Comparison of ENCODE assay signal across 14 mouse cellular contexts in genomic region chr19:25273179-25273578, GRCm38 (mm10). TPM values are rescaled to one million over a fixed set of nuclear protein-coding genes. Genes with fewer than 3 reads are reported as not detected.
A peak's percentile ranks its signal among the peaks of the same experiment; 100 is the strongest.
DNase-seq lines count a peak whose midpoint lies in the region; ATAC-seq and TF ChIP-seq lines count a peak whose summit lies in the region.
"Had no signal": no experiment of that assay in that cellular context is flagged by ENCODE, and none has a peak within 500 bp of the region (broad histone marks: within the 10 kb centered on the region; RNA-seq: fewer than 3 reads in every experiment).

No protein-coding gene starts in this region.

- H3K4me3 ChIP-seq in embryonic facial prominence, embryonic 12.5 days, result no peak overlapping the region
- H3K4me3 ChIP-seq in heart, embryonic 16.5 days (ENCODE audit: low read length), result 0 out of 2 replicates have a peak overlapping the region, but pooled peaks have one; percentile 2
- no peak overlapping the region for H3K4me3 ChIP-seq in limb, embryonic 10.5 days
- H3K4me3 ChIP-seq in forebrain, embryonic 14.5 days (ENCODE audit: low read depth, low read length), result no peak overlapping the region
- H3K4me3 ChIP-seq in forebrain, postnatal 0 days (ENCODE audit: low read depth, low read length), result no peak overlapping the region
- H3K4me3 ChIP-seq: forebrain, embryonic 13.5 days; midbrain, embryonic 13.5 days had no signal

- DNase-seq in gastrocnemius, postnatal 14 days, result peak; percentile 22
- no peak for DNase-seq in gastrocnemius, adult 8-10 months (ENCODE audit: low spot score in 2 of 2)
- no peak for DNase-seq in limb, embryonic 10.5 days (ENCODE audit: low spot score)
- DNase-seq in forebrain, embryonic 14.5 days (ENCODE audit: low spot score), result no peak
- no peak for DNase-seq in thymus, postnatal 0 days (ENCODE audit: low spot score)
- no peak for DNase-seq in forebrain, postnatal 0 days
- DNase-seq: adrenal gland, postnatal 25 days; left cerebral cortex, postnatal 4 days had no signal

- TF ChIP-seq CTCF in forebrain, postnatal 0 days (IDR thresholded peaks at IDR 0.05; ENCODE audit: low read depth), result no peak

- no peaks in the 10 kb centered on the region for H3K9me3 ChIP-seq in embryonic facial prominence, embryonic 12.5 days
- peaks cover 4% of the 10 kb centered on the region; the same call in 1 of the 2 replicates for H3K9me3 ChIP-seq in heart, embryonic 16.5 days (replicated peaks; ENCODE audit: control insufficient read depth, low read length)
- H3K9me3 ChIP-seq in limb, embryonic 10.5 days (replicated peaks), result no peaks in the 10 kb centered on the region
- H3K9me3 ChIP-seq in forebrain, embryonic 14.5 days (replicated peaks; ENCODE audit: control insufficient read depth, low read length), result no peaks in the 10 kb centered on the region
- no peaks in the 10 kb centered on the region for H3K9me3 ChIP-seq in forebrain, postnatal 0 days (ENCODE audit: low read length)
- H3K9me3 ChIP-seq: forebrain, embryonic 13.5 days; midbrain, embryonic 13.5 days had no signal

- no peak overlapping the region for H3K4me2 ChIP-seq in embryonic facial prominence, embryonic 12.5 days (replicated peaks)
- peak overlapping the region; percentile 47 for H3K4me2 ChIP-seq in heart, embryonic 16.5 days (ENCODE audit: low read depth, low read length)
- no peak overlapping the region for H3K4me2 ChIP-seq in forebrain, embryonic 14.5 days (ENCODE audit: low read length)
- no peak overlapping the region for H3K4me2 ChIP-seq in forebrain, postnatal 0 days (ENCODE audit: low read depth)
- H3K4me2 ChIP-seq: forebrain, embryonic 13.5 days; midbrain, embryonic 13.5 days had no signal

- intact Hi-C loops in gastrocnemius, postnatal 14 days (cut with DNase I; ENCODE audit: low total_unique reads), result no loop called here

- peaks cover 15% of the 10 kb centered on the region for H3K4me1 ChIP-seq in embryonic facial prominence, embryonic 12.5 days
- peaks cover 33% of the 10 kb centered on the region for H3K4me1 ChIP-seq in heart, embryonic 16.5 days (ENCODE audit: control insufficient read depth, insufficient read depth, low read length)
- peaks cover 41% of the 10 kb centered on the region for H3K4me1 ChIP-seq in limb, embryonic 10.5 days
- H3K4me1 ChIP-seq in forebrain, embryonic 14.5 days (ENCODE audit: control insufficient read depth, insufficient read depth, low read length), result 0 out of 2 replicates have a peak, but pooled peaks cover 4% of the 10 kb centered on the region
- no peaks in the 10 kb centered on the region for H3K4me1 ChIP-seq in forebrain, postnatal 0 days (ENCODE audit: insufficient read depth)
- H3K4me1 ChIP-seq: midbrain, embryonic 13.5 days had no signal

- 0 out of 2 replicates have a peak overlapping the region, but pooled peaks have one; percentile 51 for H3K27ac ChIP-seq in embryonic facial prominence, embryonic 12.5 days
- peak overlapping the region; percentile 90 for H3K27ac ChIP-seq in heart, embryonic 16.5 days (ENCODE audit: low read length)
- peak overlapping the region; percentile 69; the same call in 1 of the 2 replicates for H3K27ac ChIP-seq in limb, embryonic 10.5 days
- no peak overlapping the region for H3K27ac ChIP-seq in forebrain, embryonic 14.5 days (ENCODE audit: low read depth, low read length)
- no peak overlapping the region for H3K27ac ChIP-seq in forebrain, postnatal 0 days (ENCODE audit: low read depth, low read length)
- H3K27ac ChIP-seq: forebrain, embryonic 13.5 days; hindbrain, postnatal 0 days; midbrain, embryonic 13.5 days had no signal

- H3K27me3 ChIP-seq in embryonic facial prominence, embryonic 12.5 days, result no peaks in the 10 kb centered on the region
- H3K27me3 ChIP-seq in heart, embryonic 16.5 days (ENCODE audit: control insufficient read depth, insufficient read depth, low read length), result no peaks in the 10 kb centered on the region
- no peaks in the 10 kb centered on the region for H3K27me3 ChIP-seq in limb, embryonic 10.5 days (ENCODE audit: low read depth, poor library complexity, severe bottlenecking)
- H3K27me3 ChIP-seq in forebrain, embryonic 14.5 days (replicated peaks; ENCODE audit: control insufficient read depth, insufficient read depth, low read length), result no peaks in the 10 kb centered on the region
- no peaks in the 10 kb centered on the region for H3K27me3 ChIP-seq in forebrain, postnatal 0 days (ENCODE audit: insufficient read depth, low read length)
- H3K27me3 ChIP-seq: midbrain, embryonic 13.5 days had no signal

- ATAC-seq in embryonic facial prominence, embryonic 12.5 days (ENCODE audit: insufficient number of reproducible peaks, insufficient read depth, low FRiP score, low TSS enrichment), result no peak
- peak; percentile 74; the same call in 1 of the 2 replicates for ATAC-seq in heart, embryonic 16.5 days (replicated peaks; ENCODE audit: extremely low read depth, insufficient read depth, low FRiP score)
- ATAC-seq in forebrain, embryonic 14.5 days, result no peak
- no peak for ATAC-seq in forebrain, postnatal 0 days
- ATAC-seq: forebrain, embryonic 13.5 days; hindbrain, postnatal 0 days; midbrain, embryonic 13.5 days had no signal

- no peak overlapping the region for H3K9ac ChIP-seq in embryonic facial prominence, embryonic 12.5 days
- peak overlapping the region; percentile 47; the same call in 1 of the 2 replicates for H3K9ac ChIP-seq in heart, embryonic 16.5 days (ENCODE audit: low read length)
- H3K9ac ChIP-seq in forebrain, embryonic 14.5 days (ENCODE audit: low read length), result no peak overlapping the region
- H3K9ac ChIP-seq in forebrain, postnatal 0 days, result no peak overlapping the region
- H3K9ac ChIP-seq: forebrain, embryonic 13.5 days; midbrain, embryonic 13.5 days had no signal

- no peaks in the 10 kb centered on the region for H3K36me3 ChIP-seq in embryonic facial prominence, embryonic 12.5 days
- H3K36me3 ChIP-seq in heart, embryonic 16.5 days (ENCODE audit: control insufficient read depth, insufficient read depth), result peaks cover 3% of the 10 kb centered on the region; the same call in 1 of the 2 replicates
- H3K36me3 ChIP-seq in limb, embryonic 10.5 days, result no peaks in the 10 kb centered on the region
- no peaks in the 10 kb centered on the region for H3K36me3 ChIP-seq in forebrain, embryonic 14.5 days (ENCODE audit: control insufficient read depth, insufficient read depth, low read length)
- H3K36me3 ChIP-seq in forebrain, postnatal 0 days (ENCODE audit: insufficient read depth), result no peaks in the 10 kb centered on the region
- H3K36me3 ChIP-seq: midbrain, embryonic 13.5 days had no signal

RNA-seq across cellular contexts. Expression of gene Kank1, which starts 36.4 kb away (rescaled TPM):
- total RNA-seq in gastrocnemius, postnatal 14 days (2021), result 10 to 100 TPM; 14.3 to 14.4 TPM
- total RNA-seq in gastrocnemius, adult 8-10 months (2022), result 10 to 100 TPM; 21.4 to 27.9 (median 24.4) TPM
- polyA plus RNA-seq in embryonic facial prominence, embryonic 12.5 days (2016; fragmentation: Nextera tagmentation; extraction: Ambion mirVana), result 25.5 and 27.6 TPM in 2 replicates
- polyA plus RNA-seq in heart, embryonic 16.5 days (2015; fragmentation: Nextera tagmentation; extraction: Ambion mirVana), result 40.9 and 41.8 TPM in 2 replicates
- polyA plus RNA-seq in limb, embryonic 10.5 days (2016; fragmentation: Nextera tagmentation; extraction: Ambion mirVana), result 16.9 and 33.7 TPM in 2 replicates
- polyA plus RNA-seq in forebrain, embryonic 14.5 days (2014; fragmentation: Nextera tagmentation; extraction: Ambion mirVana), result 2.4 and 2.8 TPM in 2 replicates
- 3.7 TPM in 2 replicates for polyA plus RNA-seq in thymus, postnatal 0 days (2015; fragmentation: Nextera tagmentation; extraction: Ambion mirVana)
- 10.4 and 10.8 TPM in 2 replicates for total RNA-seq in forebrain, postnatal 0 days (2014; rRNA removed)
- polyA plus RNA-seq in forebrain, postnatal 0 days (2015; fragmentation: Nextera tagmentation; extraction: Ambion mirVana), result 2.7 and 3.9 TPM in 2 replicates
- total RNA-seq: common myeloid progenitor, adult 5-6 weeks had no signal

Comparison
In these comparisons a context has a peak if more than half of its experiments do, and no peak if none do; other contexts are left out.
1. H3K27ac ChIP-seq: peak in embryonic facial prominence, embryonic 12.5 days (single experiment), heart, embryonic 16.5 days (single experiment) and limb, embryonic 10.5 days (single experiment); none in forebrain, embryonic 14.5 days (single experiment) and forebrain, postnatal 0 days (single experiment).